Mouse (Mus musculus): ENCODE data around the gene Hspa12b. TPM values are rescaled to one million over a fixed set of nuclear protein-coding genes. Genes with fewer than 3 reads are reported as not detected.

Gene Hspa12b
- total and polyA plus RNA-seq, 3 experiments = 0.56 to 2.0 (median 1.7) TPM

DNA sequence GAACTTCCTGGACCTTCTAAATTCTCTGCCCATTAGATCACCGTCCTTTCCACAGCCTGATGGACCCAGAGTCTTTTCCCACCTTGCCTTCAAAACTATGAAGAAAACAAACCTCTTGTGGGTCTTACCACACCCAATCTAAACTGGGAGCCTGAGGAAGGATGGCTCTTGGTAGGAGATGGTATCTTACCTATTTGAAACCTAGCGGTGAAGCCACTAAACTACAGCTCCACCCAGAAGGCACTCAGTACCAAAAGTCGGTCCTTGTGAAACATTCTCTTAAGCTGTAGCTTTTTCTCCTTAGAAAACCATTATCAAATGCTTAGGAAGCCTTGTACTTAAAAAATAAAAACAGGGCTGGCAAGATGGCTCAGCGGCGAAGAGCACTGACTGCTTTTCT, 61.2 kb downstream of the Hspa12b start:
- no peak for DNase-seq (ENCODE audit: extremely low read depth)
- dilution Hi-C loops (cut with MboI; ENCODE audit: extremely low pct_ligation_motif_present, extremely low pct_unique_long_range_greater_than_20kb, low sequenced_read_pairs) = no loop called here
- H3K79me2 ChIP-seq (replicated peaks; ENCODE audit: control insufficient read depth, extremely low read depth, insufficient read depth, poor library complexity, severe bottlenecking) = no peaks in the 10 kb centered on the region
- no peak overlapping the region for H3K4me3 ChIP-seq (replicated peaks in 1 of 3; ENCODE audit: low read depth in 2 of 3, low read length in 2 of 3, poor library complexity in 1 of 3)
- no peaks in the 10 kb centered on the region for H3K9me3 ChIP-seq (replicated peaks; ENCODE audit: low read length)
- in situ Hi-C loops (cut with MboI; ENCODE audit: low pct_ligation_motif_present, low pct_unique_long_range_greater_than_20kb, low sequenced_read_pairs) = no loop called here
- H3K27me3 ChIP-seq (replicated peaks) = peaks cover 4% of the 10 kb centered on the region
- peaks cover 8 to 20% of the 10 kb centered on the region in 2 experiments for H3K36me3 ChIP-seq (replicated peaks in 1 of 2; ENCODE audit: control insufficient read depth in 1 of 2, insufficient read depth in 1 of 2, low read length in 1 of 2)
- H3K4me2 ChIP-seq (ENCODE audit: insufficient read depth, low read depth, poor library complexity, severe bottlenecking) = no peak overlapping the region
- TF ChIP-seq POLR2A (IDR thresholded peaks at IDR 0.05; ENCODE audit: low read depth, low read length) (no peak), ETS1 (conservative IDR thresholded peaks at IDR 0.05; ENCODE audit: low read depth, low read length) (no peak), ZNF384 (IDR thresholded peaks at IDR 0.05; ENCODE audit: low read depth, low read length) (no peak), RAD21 (IDR thresholded peaks at IDR 0.05; ENCODE audit: low read depth, low read length) (no peak)
- no peak overlapping the region for H3K9ac ChIP-seq (ENCODE audit: insufficient read depth, low read depth)
- peaks cover 23 to 61% of the 10 kb centered on the region in 2 experiments for H3K4me1 ChIP-seq (ENCODE audit: control insufficient read depth in 1 of 2, insufficient read depth in 2 of 2)
- H3K27ac ChIP-seq (ENCODE audit: insufficient read depth, low read depth) = no peak overlapping the region

DNA sequence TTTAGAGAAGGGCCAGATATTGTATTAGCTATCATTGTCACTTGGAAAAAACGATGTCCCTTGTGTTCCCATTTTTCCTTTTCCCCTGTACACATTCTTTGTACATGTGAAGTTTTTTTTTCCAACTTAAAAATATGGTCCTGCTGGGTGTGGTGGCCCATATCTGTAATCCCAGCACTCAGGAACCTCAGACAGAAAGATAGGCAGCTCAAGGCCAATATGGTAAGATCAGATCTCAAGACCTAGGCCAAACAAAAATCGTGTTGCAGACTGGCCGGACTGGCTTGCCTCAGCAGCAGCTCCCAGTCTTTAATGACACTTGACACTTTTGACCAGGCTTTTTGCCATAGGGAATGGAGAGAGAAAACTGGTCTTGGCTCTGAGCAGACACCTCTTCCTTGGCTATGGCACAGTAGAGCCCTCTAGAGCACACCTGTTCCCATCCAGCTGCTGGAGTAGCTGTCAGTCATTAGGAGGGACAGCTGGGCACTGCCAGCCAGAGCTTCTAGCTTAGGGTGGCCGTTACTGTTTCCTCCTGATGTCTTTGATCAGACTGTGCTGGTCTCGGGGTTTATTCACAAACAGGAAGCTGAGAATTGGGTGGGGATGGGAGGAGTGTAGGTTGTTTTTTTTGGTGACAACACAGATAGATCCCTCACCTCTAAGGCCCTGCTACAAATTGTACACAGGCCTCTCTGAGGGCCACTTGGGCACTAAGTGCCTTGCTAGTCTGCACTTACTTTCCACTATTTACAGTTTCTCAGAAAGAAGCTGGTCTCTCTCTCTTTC, 62.6 kb downstream of the Hspa12b start:
- Histone ChIP-seq H3K4me1 (ENCODE audit: control insufficient read depth in 1 of 2, insufficient read depth in 2 of 2) (peaks cover 26 to 75% of the 10 kb centered on the region in 2 experiments), H3K27me3 (replicated peaks) (peaks cover 4% of the 10 kb centered on the region), H3K9me3 (replicated peaks; ENCODE audit: low read length) (no peaks in the 10 kb centered on the region), H3K79me2 (replicated peaks; ENCODE audit: control insufficient read depth, extremely low read depth, insufficient read depth, poor library complexity, severe bottlenecking) (no peaks in the 10 kb centered on the region), H3K27ac (ENCODE audit: insufficient read depth, low read depth) (0 out of 2 replicates have a peak overlapping the region, but pooled peaks have one; percentile 72), H3K36me3 (replicated peaks in 1 of 2; ENCODE audit: control insufficient read depth in 1 of 2, insufficient read depth in 1 of 2, low read length in 1 of 2) (peaks cover 18 to 33% of the 10 kb centered on the region in 2 experiments), H3K9ac (ENCODE audit: insufficient read depth, low read depth) (no peak overlapping the region; the same call in 1 of the 2 replicates), H3K4me3 (replicated peaks in 1 of 3; ENCODE audit: low read depth in 2 of 3, low read length in 2 of 3, poor library complexity in 1 of 3) (no peak overlapping the region), H3K4me2 (ENCODE audit: insufficient read depth, low read depth, poor library complexity, severe bottlenecking) (peak overlapping the region; percentile 51; the same call in 1 of the 2 replicates)
- no peak for TF ChIP-seq HCFC1 (IDR thresholded peaks at IDR 0.05; ENCODE audit: low read depth, low read length)
- TF ChIP-seq MYC (IDR thresholded peaks at IDR 0.05; ENCODE audit: low read depth, low read length) = no peak
- TF ChIP-seq IRF4 (IDR thresholded peaks at IDR 0.05; ENCODE audit: low read depth, low read length) = no peak
- no peak for TF ChIP-seq CTCF (conservative IDR thresholded peaks at IDR 0.05 in 1 of 2, IDR thresholded peaks at IDR 0.05 in 1 of 2; ENCODE audit: low read depth in 2 of 2, low read length in 2 of 2)
- TF ChIP-seq ELF1 (IDR thresholded peaks at IDR 0.05; ENCODE audit: low read depth, low read length) = no peak
- DNase-seq (ENCODE audit: extremely low read depth) = no peak
- in situ Hi-C loops (cut with MboI; ENCODE audit: low pct_ligation_motif_present, low pct_unique_long_range_greater_than_20kb, low sequenced_read_pairs) (no loop called here), dilution Hi-C loops (cut with MboI; ENCODE audit: extremely low pct_ligation_motif_present, extremely low pct_unique_long_range_greater_than_20kb, low sequenced_read_pairs) (no loop called here)

DNA sequence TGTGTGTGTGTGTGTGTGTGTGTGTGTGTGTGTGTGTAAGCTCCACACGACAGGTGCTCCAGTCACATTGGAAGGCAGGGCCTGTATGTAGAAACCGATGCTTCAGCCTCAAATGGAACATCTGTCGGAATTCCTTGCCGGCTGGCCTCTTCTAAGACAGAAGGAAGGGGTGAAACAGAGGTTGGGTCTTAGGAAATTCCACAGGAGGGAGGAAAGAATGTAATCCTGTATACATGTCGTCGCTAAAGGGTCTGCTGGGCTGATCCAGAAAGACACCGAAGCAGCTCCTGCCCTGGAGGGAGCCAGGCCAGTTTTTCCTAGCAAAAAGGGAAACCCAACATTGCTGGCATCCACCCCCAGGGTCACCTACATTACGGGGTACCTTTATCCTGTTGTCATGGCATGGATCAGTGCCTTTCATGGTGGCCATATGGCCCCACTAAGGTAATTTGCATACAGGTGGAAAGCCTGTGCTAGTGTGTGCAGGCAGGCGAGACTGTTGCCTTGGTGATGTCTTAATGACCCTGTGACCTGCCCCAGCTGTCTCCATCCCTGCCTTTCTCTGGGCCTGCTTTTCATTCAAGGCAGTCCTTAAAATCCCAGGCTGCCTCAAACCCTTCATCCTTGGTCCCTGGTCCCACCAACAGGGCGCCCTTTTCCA, 63.4 kb downstream of the Hspa12b start:
- peak overlapping the region; percentile 72 for H3K27ac ChIP-seq (ENCODE audit: insufficient read depth, low read depth)
- H3K4me1 ChIP-seq (ENCODE audit: control insufficient read depth in 1 of 2, insufficient read depth in 2 of 2) = peaks cover 26 to 78% of the 10 kb centered on the region in 2 experiments
- DNase-seq (ENCODE audit: extremely low read depth) = peak; percentile 86
- peaks cover 23 to 41% of the 10 kb centered on the region in 2 experiments for H3K36me3 ChIP-seq (replicated peaks in 1 of 2; ENCODE audit: control insufficient read depth in 1 of 2, insufficient read depth in 1 of 2, low read length in 1 of 2)
- dilution Hi-C loops (cut with MboI; ENCODE audit: extremely low pct_ligation_motif_present, extremely low pct_unique_long_range_greater_than_20kb, low sequenced_read_pairs) (no loop called here), in situ Hi-C loops (cut with MboI; ENCODE audit: low pct_ligation_motif_present, low pct_unique_long_range_greater_than_20kb, low sequenced_read_pairs) (no loop called here)
- no peak overlapping the region; the same call in 1 of the 2 replicates for H3K9ac ChIP-seq (ENCODE audit: insufficient read depth, low read depth)
- peaks cover 4% of the 10 kb centered on the region for H3K27me3 ChIP-seq (replicated peaks)
- H3K4me2 ChIP-seq (ENCODE audit: insufficient read depth, low read depth, poor library complexity, severe bottlenecking) = peak overlapping the region; percentile 51; the same call in 1 of the 2 replicates
- H3K9me3 ChIP-seq (replicated peaks; ENCODE audit: low read length) = no peaks in the 10 kb centered on the region
- peak; percentile 75; the same call in 1 of the 2 replicates for TF ChIP-seq MXI1 (IDR thresholded peaks at IDR 0.05; ENCODE audit: low read depth, low read length)
- TF ChIP-seq PAX5 (IDR thresholded peaks at IDR 0.05; ENCODE audit: low read length) = peak; percentile 100
- peak; percentile 85 for TF ChIP-seq ETS1 (conservative IDR thresholded peaks at IDR 0.05; ENCODE audit: low read depth, low read length)
- no peak for TF ChIP-seq RCOR1 (conservative IDR thresholded peaks at IDR 0.05; ENCODE audit: low read depth, low read length)
- peak; percentile 89 for TF ChIP-seq TCF12 (IDR thresholded peaks at IDR 0.05; ENCODE audit: low read depth, low read length)
- TF ChIP-seq ZKSCAN1 (IDR thresholded peaks at IDR 0.05; ENCODE audit: borderline replicate concordance, low read depth, low read length) = no peak
- TF ChIP-seq ZMIZ1 (IDR thresholded peaks at IDR 0.05; ENCODE audit: low read depth, low read length) = no peak
- peak; percentile 70 for TF ChIP-seq BHLHE40 (IDR thresholded peaks at IDR 0.05; ENCODE audit: low read depth, low read length)
- no peak for TF ChIP-seq CTCF (conservative IDR thresholded peaks at IDR 0.05 in 1 of 2, IDR thresholded peaks at IDR 0.05 in 1 of 2; ENCODE audit: low read depth in 2 of 2, low read length in 2 of 2)
- no peak for TF ChIP-seq ELF1 (IDR thresholded peaks at IDR 0.05; ENCODE audit: low read depth, low read length)
- no peak for TF ChIP-seq CHD2 (IDR thresholded peaks at IDR 0.05; ENCODE audit: low read length)
- TF ChIP-seq UBTF (IDR thresholded peaks at IDR 0.05; ENCODE audit: low read depth, low read length) = no peak
- peak; percentile 76; the same call in 1 of the 2 replicates for TF ChIP-seq SIN3A (IDR thresholded peaks at IDR 0.05; ENCODE audit: low read length)
- no peak for TF ChIP-seq POLR2A (IDR thresholded peaks at IDR 0.05; ENCODE audit: low read depth, low read length)
- TF ChIP-seq EP300 (IDR thresholded peaks at IDR 0.05; ENCODE audit: low read length) = peak; percentile 59; the same call in 1 of the 2 replicates
- no peak overlapping the region for H3K4me3 ChIP-seq (replicated peaks in 1 of 3; ENCODE audit: low read depth in 2 of 3, low read length in 2 of 3, poor library complexity in 1 of 3)
- no peaks in the 10 kb centered on the region for H3K79me2 ChIP-seq (replicated peaks; ENCODE audit: control insufficient read depth, extremely low read depth, insufficient read depth, poor library complexity, severe bottlenecking)
